Mouse (Mus musculus): ENCODE results near the gene Etl4.

Etl4 gene

GRCm38 (mm10) chr2:20520099-20520475 lies 610.5 kb downstream of the Etl4 start:
- peak in 1 of 2 experiments; percentile 19 for DNase-seq (ENCODE audit: low spot score in 2 of 2)

- DNase-seq (ENCODE audit: low spot score in 2 of 2), result peak; percentile 59 to 74
These were observed 611.3 kb downstream of the Etl4 start for GRCm38 (mm10) chr2:20520636-20521595.

GRCm38 (mm10) chr2:20521686-20522285 lies 612.2 kb downstream of the Etl4 start:
- no peak for DNase-seq (ENCODE audit: low spot score in 2 of 2)

GRCm38 (mm10) chr2:20523636-20524035 lies 614.1 kb downstream of the Etl4 start:
- no peak for DNase-seq (ENCODE audit: low spot score in 2 of 2)

GRCm38 (mm10) chr2:20525879-20526593 lies 616.5 kb downstream of the Etl4 start:
- peak; percentile 45 to 68 for DNase-seq (ENCODE audit: low spot score in 2 of 2)

GRCm38 (mm10) chr2:20526856-20527255 lies 617.3 kb downstream of the Etl4 start:
- no peak for DNase-seq (ENCODE audit: low spot score in 2 of 2)

- DNase-seq (ENCODE audit: low spot score in 2 of 2), result no peak
These were observed 623.0 kb downstream of the Etl4 start for GRCm38 (mm10) chr2:20532623-20533022.

GRCm38 (mm10) chr2:20537785-20538184 lies 628.2 kb downstream of the Etl4 start:
- no peak for DNase-seq (ENCODE audit: low spot score in 2 of 2)

GRCm38 (mm10) chr2:20538871-20539270 lies 629.3 kb downstream of the Etl4 start:
- no peak for DNase-seq (ENCODE audit: low spot score in 2 of 2)

GRCm38 (mm10) chr2:20541261-20541660 lies 631.7 kb downstream of the Etl4 start:
- no peak for DNase-seq (ENCODE audit: low spot score in 2 of 2)

GRCm38 (mm10) chr2:20542286-20542685 lies 632.7 kb downstream of the Etl4 start:
- DNase-seq (ENCODE audit: low spot score in 2 of 2), result no peak

- DNase-seq (ENCODE audit: low spot score in 2 of 2), result no peak
These were observed 636.0 kb downstream of the Etl4 start for GRCm38 (mm10) chr2:20545624-20546023.

GRCm38 (mm10) chr2:20546496-20547348 lies 637.1 kb downstream of the Etl4 start:
- no peak for DNase-seq (ENCODE audit: low spot score in 2 of 2)

- no peak for DNase-seq (ENCODE audit: low spot score in 2 of 2)
These were observed 637.7 kb downstream of the Etl4 start for GRCm38 (mm10) chr2:20547349-20547677.

GRCm38 (mm10) chr2:20547686-20548624 lies 638.4 kb downstream of the Etl4 start:
- no peak for DNase-seq (ENCODE audit: low spot score in 2 of 2)

- DNase-seq (ENCODE audit: low spot score in 2 of 2), result no peak
These were observed 639.5 kb downstream of the Etl4 start for GRCm38 (mm10) chr2:20549065-20549464.

- no peak for DNase-seq (ENCODE audit: low spot score in 2 of 2)
These were observed 640.4 kb downstream of the Etl4 start for GRCm38 (mm10) chr2:20549996-20550395.

- no peak for DNase-seq (ENCODE audit: low spot score in 2 of 2)
These were observed 646.1 kb downstream of the Etl4 start for GRCm38 (mm10) chr2:20555706-20556105.

GRCm38 (mm10) chr2:20559083-20559482 lies 649.5 kb downstream of the Etl4 start:
- no peak for DNase-seq (ENCODE audit: low spot score in 2 of 2)

GRCm38 (mm10) chr2:20559723-20560122 lies 650.1 kb downstream of the Etl4 start:
- no peak for DNase-seq (ENCODE audit: low spot score in 2 of 2)

All from heart, adult 9 months (tissue).